Mouse (Mus musculus) kidney, adult 2 months (tissue): ENCODE results near the gene Zfp651.

Source experiments
- CTCF ChIP-seq: fragments of 200-500 bp; conservative IDR thresholded peaks from 2 replicates; pipeline ENCODE4 v1.5.1; 2011; ENCODE audit warnings: low read depth, mild to moderate bottlenecking, control low read depth, low read length, moderate library complexity, mixed read lengths; ENCODE audit not compliant: insufficient read depth, insufficient read length
- POLR2A ChIP-seq: fragments of 200-500 bp; IDR thresholded peaks from one replicate; pipeline ENCODE4 v1.6.1; 2011; ENCODE audit warnings: low read depth, low read length, control low read depth

DNA sequence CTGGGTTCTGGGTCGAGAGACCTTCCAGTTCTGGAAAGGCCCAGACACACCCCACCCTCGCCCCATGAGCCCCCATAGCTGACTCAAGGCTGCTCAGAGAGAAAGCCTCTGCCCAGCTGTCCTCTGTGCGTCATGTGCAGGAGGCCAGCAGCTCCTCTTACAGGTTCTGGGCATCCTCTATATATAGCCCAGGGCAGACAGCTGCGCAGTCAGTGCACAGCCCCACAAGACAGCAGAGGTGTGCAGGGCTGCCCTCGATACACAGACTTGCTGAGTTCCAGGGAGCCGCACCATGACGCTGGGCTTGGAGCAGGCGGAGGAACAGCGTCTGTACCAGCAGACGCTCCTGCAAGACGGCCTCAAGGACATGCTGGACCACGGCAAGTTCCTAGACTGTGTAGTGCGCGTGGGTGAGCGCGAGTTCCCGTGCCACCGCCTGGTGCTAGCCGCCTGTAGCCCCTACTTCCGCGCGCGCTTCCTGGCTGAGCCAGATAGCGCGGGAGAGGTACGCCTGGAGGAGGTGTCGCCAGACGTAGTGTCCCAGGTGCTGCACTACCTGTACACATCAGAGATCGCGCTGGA, 18.4 kb downstream of the Zfp651 start, which contains the start of gene Klhl40:
- TF ChIP-seq POLR2A (no peak), CTCF (no peak)
